Comparison of ENCODE assay signal across 13 mouse cellular contexts in the genomic region with DNA sequence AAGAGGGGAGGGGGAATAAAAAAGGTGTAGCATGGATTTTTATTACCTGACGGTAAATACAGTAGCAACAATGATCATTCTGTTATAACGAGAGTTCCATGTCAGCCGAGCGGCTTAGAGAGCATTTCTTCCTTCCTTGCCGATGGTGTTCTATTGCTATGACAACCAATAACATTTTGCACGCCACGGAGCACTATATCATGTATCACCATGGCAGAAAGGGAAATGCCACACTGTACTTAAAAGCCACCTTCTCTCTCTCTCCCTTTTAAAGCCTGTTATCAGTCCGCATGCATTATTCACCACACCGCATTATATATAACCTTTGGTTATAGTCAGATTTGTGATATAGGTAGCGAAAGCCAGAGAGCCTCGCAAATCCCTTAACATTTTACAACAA.
DNase-seq lines count a peak whose midpoint lies in the region; ATAC-seq and TF ChIP-seq lines count a peak whose summit lies in the region.
"Had no signal": no experiment of that assay in that cellular context is flagged by ENCODE, and none has a peak within 500 bp of the region (broad histone marks: within the 10 kb centered on the region; RNA-seq: fewer than 3 reads in every experiment).

No protein-coding gene starts in this region.

- peak; percentile 57 for ATAC-seq in megakaryocyte-erythroid progenitor cell, adult 5-6 weeks (replicated peaks; ENCODE audit: low FRiP score, low TSS enrichment, poor library complexity, severe bottlenecking)

- no peak overlapping the region for H3K4me3 ChIP-seq in gastrocnemius, adult 2 months

- H3K27ac ChIP-seq in gastrocnemius, adult 2 months: peak overlapping the region; percentile 41

- TF ChIP-seq CTCF in gastrocnemius, adult 2 months (IDR thresholded peaks at IDR 0.05): no peak

- no peak for DNase-seq in gastrocnemius, adult 2 months
- no peak for DNase-seq in gastrocnemius, postnatal 25 days
- peak; percentile 33 to 46 for DNase-seq in right cerebral cortex, adult 2 months (ENCODE audit: low spot score in 2 of 2)
- no peak for DNase-seq in right cerebral cortex, postnatal 36 days (ENCODE audit: low spot score in 2 of 2)
- DNase-seq in spleen, adult 12 weeks (ENCODE audit: low spot score): no peak
- DNase-seq in cerebellum, adult 9-11 months: no peak
- DNase-seq in urinary bladder, postnatal 4 days (ENCODE audit: low spot score in 2 of 2): no peak
- DNase-seq: gastrocnemius, postnatal 36 days; heart, postnatal 36 days; kidney, postnatal 4 days; lung, postnatal 14 days; right cerebral cortex, postnatal 4 days had no signal

- intact Hi-C loops in gastrocnemius, adult 2 months (cut with DNase I): no loop called here

Comparison
In these comparisons a context has a peak if more than half of its experiments do, and no peak if none do; other contexts are left out.
1. DNase-seq: peak in right cerebral cortex, adult 2 months (2 of 2); none in gastrocnemius, adult 2 months (single experiment), gastrocnemius, postnatal 25 days (single experiment), right cerebral cortex, postnatal 36 days (0 of 2), spleen, adult 12 weeks (single experiment), cerebellum, adult 9-11 months (single experiment) and urinary bladder, postnatal 4 days (0 of 2).